13 mouse cellular contexts compared by ENCODE assay signal in genomic region chr10:78745453-78746232, GRCm38 (mm10). TPM values are rescaled to one million over a fixed set of nuclear protein-coding genes. Genes with fewer than 3 reads are reported as not detected.
DNase-seq lines count a peak whose midpoint lies in the region; ATAC-seq and TF ChIP-seq lines count a peak whose summit lies in the region.
"Had no signal": no experiment of that assay in that cellular context is flagged by ENCODE, and none has a peak within 500 bp of the region (broad histone marks: within the 10 kb centered on the region; RNA-seq: fewer than 3 reads in every experiment).

No protein-coding gene starts in this region.

- H3K27ac ChIP-seq in intestine, postnatal 0 days (ENCODE audit: low read depth, low read length): no peak overlapping the region
- H3K27ac ChIP-seq in intestine, embryonic 15.5 days: no peak overlapping the region
- H3K27ac ChIP-seq: liver, embryonic 13.5 days had no signal

- peak; percentile 55 for TF ChIP-seq CTCF in intestine, postnatal 0 days (IDR thresholded peaks at IDR 0.05; ENCODE audit: low read depth)

- WGBS in intestine, postnatal 0 days: 48% methylated on average over 4 of the region's 4 CpGs
- WGBS in intestine, embryonic 15.5 days: 58% methylated on average over 4 of the region's 4 CpGs

- no peaks in the 10 kb centered on the region for H3K9me3 ChIP-seq in intestine, postnatal 0 days (ENCODE audit: control insufficient read depth)
- H3K9me3 ChIP-seq in intestine, embryonic 15.5 days: no peaks in the 10 kb centered on the region
- H3K9me3 ChIP-seq: liver, embryonic 13.5 days had no signal

- no peaks in the 10 kb centered on the region for H3K4me1 ChIP-seq in intestine, postnatal 0 days (replicated peaks; ENCODE audit: control insufficient read depth, insufficient read depth, low read length)
- H3K4me1 ChIP-seq in intestine, embryonic 15.5 days (replicated peaks): peaks cover 5% of the 10 kb centered on the region; the same call in 1 of the 2 replicates
- H3K4me1 ChIP-seq: liver, embryonic 13.5 days had no signal

- H3K9ac ChIP-seq in intestine, postnatal 0 days (ENCODE audit: low read depth, low read length): no peak overlapping the region
- H3K9ac ChIP-seq in intestine, embryonic 15.5 days: no peak overlapping the region
- H3K9ac ChIP-seq: liver, embryonic 13.5 days had no signal

- no peaks in the 10 kb centered on the region for H3K36me3 ChIP-seq in intestine, postnatal 0 days (ENCODE audit: control insufficient read depth, insufficient read depth)
- H3K36me3 ChIP-seq in intestine, embryonic 15.5 days: no peaks in the 10 kb centered on the region
- H3K36me3 ChIP-seq: liver, embryonic 13.5 days had no signal

- ATAC-seq in intestine, postnatal 0 days: no peak
- no peak for ATAC-seq in intestine, embryonic 15.5 days

- peak; percentile 14 for DNase-seq in A20 (ENCODE audit: low read depth, low spot score)
- DNase-seq in ZHBTc4 (ENCODE audit: low read depth, low spot score): peak; percentile 85
- DNase-seq in kidney, postnatal 10 days: peak; percentile 11
- no peak for DNase-seq in B cell, adult 2 months
- no peak for DNase-seq in thymus, postnatal 0 days (ENCODE audit: low spot score)
- no peak for DNase-seq in urinary bladder, postnatal 36 days (ENCODE audit: low spot score in 2 of 2)
- DNase-seq: liver, embryonic 13.5 days; thymus, adult 18-20 months had no signal

- H3K4me2 ChIP-seq in intestine, postnatal 0 days (replicated peaks; ENCODE audit: low read depth): no peak overlapping the region
- H3K4me2 ChIP-seq in intestine, embryonic 15.5 days (replicated peaks): no peak overlapping the region
- H3K4me2 ChIP-seq: heart, embryonic 11.5 days; liver, embryonic 13.5 days had no signal

- H3K27me3 ChIP-seq in intestine, postnatal 0 days (replicated peaks; ENCODE audit: control insufficient read depth, insufficient read depth, low read length): no peaks in the 10 kb centered on the region
- no peaks in the 10 kb centered on the region for H3K27me3 ChIP-seq in intestine, embryonic 15.5 days (replicated peaks)

- H3K4me3 ChIP-seq in intestine, postnatal 0 days (ENCODE audit: low read depth, low read length): no peak overlapping the region
- no peak overlapping the region for H3K4me3 ChIP-seq in intestine, embryonic 15.5 days (replicated peaks)
- H3K4me3 ChIP-seq: liver, embryonic 13.5 days had no signal

RNA-seq across cellular contexts. Expression of gene Ccdc105, which starts 7.2 kb away (rescaled TPM):
- not detected in 2 replicates for polyA plus RNA-seq in intestine, postnatal 0 days (2015; fragmentation: Nextera tagmentation; extraction: Ambion mirVana)
- polyA plus RNA-seq in intestine, embryonic 15.5 days (2015; fragmentation: Nextera tagmentation; extraction: Ambion mirVana): 0.14 TPM in 1 of 2 replicates, not detected in the other
- not detected in 2 replicates for polyA plus RNA-seq in thymus, postnatal 0 days (2015; fragmentation: Nextera tagmentation; extraction: Ambion mirVana)
- polyA plus RNA-seq: intestine, embryonic 14.5 days; liver, embryonic 13.5 days had no signal

RNA-seq across cellular contexts. Expression of gene Casp14, which starts 27.5 kb away (rescaled TPM):
- polyA plus RNA-seq in intestine, postnatal 0 days (2015; fragmentation: Nextera tagmentation; extraction: Ambion mirVana): 0.10 and 0.30 TPM in 2 replicates
- 0.11 and 0.14 TPM in 2 replicates for polyA plus RNA-seq in intestine, embryonic 15.5 days (2015; fragmentation: Nextera tagmentation; extraction: Ambion mirVana)
- polyA plus RNA-seq in thymus, postnatal 0 days (2015; fragmentation: Nextera tagmentation; extraction: Ambion mirVana): 0.14 and 0.20 TPM in 2 replicates
- polyA plus RNA-seq: forebrain, embryonic 14.5 days; heart, embryonic 11.5 days; liver, embryonic 13.5 days had no signal

RNA-seq across cellular contexts. Expression of gene Slc1a6, which starts 34.7 kb away (rescaled TPM):
- 0.38 and 0.51 TPM in 2 replicates for polyA plus RNA-seq in intestine, postnatal 0 days (2015; fragmentation: Nextera tagmentation; extraction: Ambion mirVana)
- 1.3 and 1.5 TPM in 2 replicates for polyA plus RNA-seq in intestine, embryonic 15.5 days (2015; fragmentation: Nextera tagmentation; extraction: Ambion mirVana)
- 0.09 and 0.14 TPM in 2 replicates for polyA plus RNA-seq in thymus, postnatal 0 days (2015; fragmentation: Nextera tagmentation; extraction: Ambion mirVana)

Comparison
In these comparisons a context has a peak if more than half of its experiments do, and no peak if none do; other contexts are left out.
1. DNase-seq: peak in A20 (single experiment), ZHBTc4 (single experiment) and kidney, postnatal 10 days (single experiment); none in B cell, adult 2 months (0 of 2), thymus, postnatal 0 days (single experiment) and urinary bladder, postnatal 36 days (0 of 2).